Mouse (Mus musculus): Measurements from ENCODE around the gene Slc44a4. TPM values are rescaled to one million over a fixed set of nuclear protein-coding genes. Genes with fewer than 3 reads are reported as not detected.

Slc44a4 gene
- polyA plus RNA-seq, 1 experiment: 0.52 TPM

DNA sequence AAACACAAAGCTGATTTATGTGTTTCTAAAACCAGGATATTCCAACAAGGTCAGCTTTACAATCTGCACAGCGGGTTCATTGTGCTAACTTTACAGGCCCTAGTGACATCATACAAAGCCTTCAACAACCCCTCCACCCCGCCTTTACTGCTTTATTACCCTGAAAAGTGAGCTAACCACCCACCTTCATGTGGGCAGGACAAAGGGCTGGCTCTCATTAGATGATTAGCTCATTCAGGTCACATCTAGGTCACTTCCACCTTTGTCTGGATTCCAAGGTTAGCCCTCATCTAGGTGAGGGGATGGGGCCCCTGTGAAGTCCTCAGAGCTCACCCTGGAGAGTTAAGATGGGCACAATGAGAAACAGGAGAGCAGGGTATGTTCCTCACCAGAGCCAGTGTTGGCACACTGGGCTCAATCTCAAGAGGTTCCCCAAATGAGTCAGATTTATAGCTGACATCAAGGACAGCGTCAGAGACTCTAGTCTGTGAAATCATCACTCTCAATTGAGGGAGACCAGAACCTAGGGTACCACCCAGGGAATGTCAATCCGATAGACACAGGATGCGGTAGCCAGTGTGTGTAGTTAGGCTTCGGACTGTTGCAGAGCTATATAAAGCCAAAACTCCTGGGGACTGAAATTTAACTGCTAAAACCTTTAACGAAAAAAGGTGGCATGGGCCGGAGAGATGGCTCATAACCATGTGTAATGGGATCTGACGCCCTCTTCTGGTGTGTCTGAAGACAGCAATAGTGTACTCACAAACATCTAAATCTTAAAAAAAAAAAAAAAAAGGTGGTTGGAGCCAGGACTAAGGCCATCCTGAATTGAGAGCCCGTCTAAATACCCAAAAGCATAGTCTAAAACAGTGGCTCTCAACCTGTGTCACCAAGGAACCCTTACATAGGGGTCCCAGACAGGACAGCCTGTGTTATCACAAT is 36.5 kb downstream of the Slc44a4 start:
- H3K27me3 ChIP-seq (ENCODE audit: control insufficient read depth, insufficient read depth, low read length): no peaks in the 10 kb centered on the region
- TF ChIP-seq CTCF (IDR thresholded peaks at IDR 0.05; ENCODE audit: control insufficient read depth, insufficient read depth, insufficient replicate concordance, low read depth, low read length) (no peak), POLR2A (IDR thresholded peaks at IDR 0.05; ENCODE audit: control insufficient read depth, low read depth, low read length) (no peak)
- H3K36me3 ChIP-seq (ENCODE audit: control insufficient read depth, insufficient read depth, low read length): no peaks in the 10 kb centered on the region
- no peak overlapping the region for H3K4me3 ChIP-seq (ENCODE audit: control insufficient read depth, low read depth, low read length)
- H3K4me1 ChIP-seq (ENCODE audit: control insufficient read depth, insufficient read depth, low read length): peaks cover 4% of the 10 kb centered on the region; the same call in 1 of the 2 replicates
- H3K27ac ChIP-seq (ENCODE audit: control insufficient read depth, insufficient read depth, low read depth, low read length): no peak overlapping the region

DNA sequence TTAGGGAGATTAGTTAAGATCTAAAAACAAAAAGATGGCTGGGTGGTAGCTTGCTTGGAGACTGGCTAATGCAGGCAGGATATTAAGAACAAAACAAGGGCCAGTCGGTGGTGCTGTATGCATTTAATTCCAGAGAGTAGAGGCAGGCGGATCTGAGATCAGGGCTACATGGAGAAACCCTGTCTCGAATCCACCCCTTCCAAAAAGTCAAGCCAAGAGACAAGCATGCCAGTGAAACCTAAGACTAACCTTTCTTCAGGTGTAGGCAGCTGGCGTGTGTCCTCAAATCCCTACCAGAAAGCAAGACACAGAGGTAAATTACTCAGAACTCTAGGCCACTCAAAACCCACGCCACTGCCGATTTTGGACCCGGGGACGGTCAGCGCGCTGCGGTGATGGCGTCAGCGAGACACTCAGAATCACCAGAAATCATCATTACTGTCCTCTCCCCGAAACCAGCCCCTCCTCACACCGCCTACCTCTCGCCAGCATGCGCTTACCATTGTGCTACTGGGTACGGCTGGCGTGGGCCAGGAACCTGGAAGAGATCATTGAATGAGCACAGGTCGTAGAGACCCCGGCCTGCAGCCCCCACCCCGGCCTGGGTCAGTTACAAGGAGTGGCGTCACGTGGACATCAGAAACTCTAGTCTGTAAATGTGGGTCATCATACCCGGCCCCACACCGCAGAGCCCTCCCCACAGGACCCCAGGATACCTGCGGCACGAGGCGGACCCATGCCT is 37.5 kb downstream of the Slc44a4 start:
- H3K27ac ChIP-seq (ENCODE audit: control insufficient read depth, insufficient read depth, low read depth, low read length): peak overlapping the region; percentile 90
- TF ChIP-seq POLR2A (IDR thresholded peaks at IDR 0.05; ENCODE audit: control insufficient read depth, low read depth, low read length) (no peak), CTCF (IDR thresholded peaks at IDR 0.05; ENCODE audit: control insufficient read depth, insufficient read depth, insufficient replicate concordance, low read depth, low read length) (no peak)
- peak overlapping the region; percentile 97 for H3K4me3 ChIP-seq (ENCODE audit: control insufficient read depth, low read depth, low read length)
- no peaks in the 10 kb centered on the region for H3K36me3 ChIP-seq (ENCODE audit: control insufficient read depth, insufficient read depth, low read length)
- no peaks in the 10 kb centered on the region for H3K27me3 ChIP-seq (ENCODE audit: control insufficient read depth, insufficient read depth, low read length)
- H3K4me1 ChIP-seq (ENCODE audit: control insufficient read depth, insufficient read depth, low read length): peaks cover 4% of the 10 kb centered on the region; the same call in 1 of the 2 replicates

DNA sequence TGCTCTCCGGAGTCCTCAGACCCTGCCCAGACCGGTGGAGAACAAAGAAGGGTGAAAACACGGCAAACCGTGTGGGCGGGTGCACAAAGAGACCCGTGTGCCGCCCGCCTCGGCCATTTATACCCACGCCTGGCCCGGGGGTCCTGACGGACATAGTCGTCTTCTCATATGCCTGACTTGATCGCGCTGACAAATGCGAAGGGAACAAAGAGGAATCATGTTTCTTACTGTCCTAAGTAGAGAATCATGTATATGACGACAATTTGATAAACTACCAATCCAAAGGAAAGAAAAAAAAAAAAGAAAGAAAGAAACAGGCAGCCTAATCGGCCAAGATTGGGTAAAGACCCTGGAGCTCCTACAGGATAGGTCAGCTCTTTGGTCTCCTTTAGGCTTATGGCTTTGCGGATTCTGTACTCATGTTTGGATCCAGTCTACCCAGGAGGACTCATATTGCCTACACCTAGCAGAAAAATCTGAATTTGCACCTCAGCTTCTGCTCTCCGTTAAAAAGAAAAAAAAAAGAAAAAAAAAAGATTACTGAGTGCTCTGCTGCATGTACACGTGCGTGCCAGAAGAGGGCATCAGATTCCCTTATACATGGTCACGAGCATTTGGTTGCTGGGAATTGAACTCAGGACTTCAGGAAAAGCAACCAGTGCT is 38.2 kb downstream of the Slc44a4 start:
- Histone ChIP-seq H3K27me3 (ENCODE audit: control insufficient read depth, insufficient read depth, low read length) (no peaks in the 10 kb centered on the region), H3K4me3 (ENCODE audit: control insufficient read depth, low read depth, low read length) (peak overlapping the region; percentile 97), H3K4me1 (ENCODE audit: control insufficient read depth, insufficient read depth, low read length) (peaks cover 4% of the 10 kb centered on the region; the same call in 1 of the 2 replicates), H3K36me3 (ENCODE audit: control insufficient read depth, insufficient read depth, low read length) (no peaks in the 10 kb centered on the region), H3K27ac (ENCODE audit: control insufficient read depth, insufficient read depth, low read depth, low read length) (peak overlapping the region; percentile 90)
- peak; percentile 99 for TF ChIP-seq POLR2A (IDR thresholded peaks at IDR 0.05; ENCODE audit: control insufficient read depth, low read depth, low read length)
- TF ChIP-seq CTCF (IDR thresholded peaks at IDR 0.05; ENCODE audit: control insufficient read depth, insufficient read depth, insufficient replicate concordance, low read depth, low read length): no peak

DNA sequence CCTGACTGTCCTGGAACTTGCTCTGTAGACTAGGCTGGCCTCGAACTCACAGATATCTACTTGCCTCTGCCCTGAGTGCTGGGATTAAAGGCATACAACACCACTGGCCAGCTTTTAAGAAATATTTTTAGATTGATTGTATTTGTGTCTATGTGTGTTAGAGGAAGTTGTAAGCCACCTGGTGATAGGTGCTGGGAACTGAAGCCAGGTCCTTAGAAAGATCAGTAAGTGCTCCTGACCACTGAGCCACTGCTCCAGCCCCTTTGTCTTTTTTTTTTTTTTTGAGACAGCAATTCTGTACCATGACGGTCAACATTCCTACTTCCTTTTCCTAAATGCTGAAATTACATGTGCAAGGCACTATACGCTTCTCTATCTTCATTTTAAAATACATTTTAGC is 39.0 kb downstream of the Slc44a4 start:
- no peak for TF ChIP-seq CTCF (IDR thresholded peaks at IDR 0.05; ENCODE audit: control insufficient read depth, insufficient read depth, insufficient replicate concordance, low read depth, low read length)
- TF ChIP-seq POLR2A (IDR thresholded peaks at IDR 0.05; ENCODE audit: control insufficient read depth, low read depth, low read length): no peak
- Histone ChIP-seq H3K4me3 (ENCODE audit: control insufficient read depth, low read depth, low read length) (no peak overlapping the region), H3K27me3 (ENCODE audit: control insufficient read depth, insufficient read depth, low read length) (no peaks in the 10 kb centered on the region), H3K36me3 (ENCODE audit: control insufficient read depth, insufficient read depth, low read length) (no peaks in the 10 kb centered on the region), H3K4me1 (ENCODE audit: control insufficient read depth, insufficient read depth, low read length) (peaks cover 4% of the 10 kb centered on the region; the same call in 1 of the 2 replicates), H3K27ac (ENCODE audit: control insufficient read depth, insufficient read depth, low read depth, low read length) (0 out of 2 replicates have a peak overlapping the region, but pooled peaks have one; percentile 90)

DNA sequence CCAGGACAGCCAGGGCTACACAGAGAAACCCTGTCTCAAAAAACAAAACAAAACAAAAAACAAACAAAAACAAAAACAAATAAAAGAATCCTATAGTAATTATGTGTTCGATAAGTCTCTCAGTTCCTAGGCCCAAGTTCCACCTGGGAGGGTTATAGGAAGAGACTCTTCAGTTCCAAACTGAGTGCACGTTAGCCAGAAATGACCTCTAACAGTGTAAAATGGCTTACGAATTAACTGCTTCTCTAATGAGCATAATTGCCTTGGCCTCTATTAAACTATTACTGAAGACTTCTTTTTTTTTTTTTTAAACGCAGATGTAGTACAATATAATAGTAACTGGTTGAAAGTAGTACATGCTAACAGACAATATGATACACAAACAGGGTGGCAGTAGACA is 39.6 kb downstream of the Slc44a4 start:
- Histone ChIP-seq H3K4me3 (ENCODE audit: control insufficient read depth, low read depth, low read length) (no peak overlapping the region), H3K27ac (ENCODE audit: control insufficient read depth, insufficient read depth, low read depth, low read length) (no peak overlapping the region), H3K36me3 (ENCODE audit: control insufficient read depth, insufficient read depth, low read length) (no peaks in the 10 kb centered on the region), H3K4me1 (ENCODE audit: control insufficient read depth, insufficient read depth, low read length) (peaks cover 4% of the 10 kb centered on the region; the same call in 1 of the 2 replicates), H3K27me3 (ENCODE audit: control insufficient read depth, insufficient read depth, low read length) (no peaks in the 10 kb centered on the region)
- no peak for TF ChIP-seq POLR2A (IDR thresholded peaks at IDR 0.05; ENCODE audit: control insufficient read depth, low read depth, low read length)
- no peak for TF ChIP-seq CTCF (IDR thresholded peaks at IDR 0.05; ENCODE audit: control insufficient read depth, insufficient read depth, insufficient replicate concordance, low read depth, low read length)

DNA sequence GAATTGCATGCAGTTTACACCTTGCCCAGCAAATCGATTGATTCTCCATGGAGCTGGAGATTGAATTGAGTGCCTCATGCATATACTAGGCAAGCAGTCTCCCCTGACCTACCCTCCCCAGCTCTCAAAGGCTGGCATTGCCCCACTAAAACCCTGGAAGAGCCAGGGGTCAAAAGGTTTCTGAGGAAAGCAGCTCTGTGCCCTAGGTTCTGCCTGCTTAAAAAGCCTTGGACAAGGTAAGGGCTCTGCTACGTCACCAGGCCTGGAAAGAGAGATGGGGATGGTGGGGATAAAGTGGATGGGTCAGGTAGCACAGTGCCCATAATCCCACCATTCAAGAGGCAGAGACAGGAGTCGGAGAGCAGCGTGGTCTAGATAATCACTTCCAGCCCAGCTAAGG is 40.6 kb downstream of the Slc44a4 start:
- no peaks in the 10 kb centered on the region for H3K36me3 ChIP-seq (ENCODE audit: control insufficient read depth, insufficient read depth, low read length)
- H3K27me3 ChIP-seq (ENCODE audit: control insufficient read depth, insufficient read depth, low read length): no peaks in the 10 kb centered on the region
- no peak overlapping the region for H3K27ac ChIP-seq (ENCODE audit: control insufficient read depth, insufficient read depth, low read depth, low read length)
- H3K4me3 ChIP-seq (ENCODE audit: control insufficient read depth, low read depth, low read length): no peak overlapping the region
- TF ChIP-seq CTCF (IDR thresholded peaks at IDR 0.05; ENCODE audit: control insufficient read depth, insufficient read depth, insufficient replicate concordance, low read depth, low read length) (no peak), POLR2A (IDR thresholded peaks at IDR 0.05; ENCODE audit: control insufficient read depth, low read depth, low read length) (no peak)
- peaks cover 9% of the 10 kb centered on the region for H3K4me1 ChIP-seq (ENCODE audit: control insufficient read depth, insufficient read depth, low read length)
